Mouse (Mus musculus) lung, adult 2 months (tissue): ENCODE data around the gene Camkv.

Experiments
- CTCF ChIP-seq: fragments of 200-500 bp; IDR thresholded peaks from 2 replicates; pipeline ENCODE4 v1.5.1; 2011; ENCODE audit warnings: mild to moderate bottlenecking, low read length, control low read depth; ENCODE audit not compliant: insufficient read depth
- POLR2A ChIP-seq: fragments of 200-500 bp; IDR thresholded peaks from 2 replicates; pipeline ENCODE4 v1.6.1; 2011; ENCODE audit warnings: low read depth, mild to moderate bottlenecking, control low read depth, low read length, borderline replicate concordance; ENCODE audit errors: extremely low read depth

GRCm38 (mm10) chr9:107992197-107992596 is 56.7 kb downstream of the Camkv start, which contains the start of gene Cdhr4:
- TF ChIP-seq CTCF (no peak), POLR2A (no peak)
